Mouse (Mus musculus) CH12.LX (cell line): ENCODE data around the gene Spout1. TPM values are rescaled to one million over a fixed set of nuclear protein-coding genes. Genes with fewer than 3 reads are reported as not detected.
A peak's percentile ranks its signal among the peaks of the same experiment; 100 is the strongest.

Source experiments
- DNase-seq: peaks from one replicate; pipeline ENCODE4 v3.0.0-alpha.2; 2013; ENCODE audit errors: extremely low read depth
- H3K27ac ChIP-seq: 2 replicates; pipeline ENCODE4 v1.5.1; 2012; ENCODE audit warnings: low read depth, mild to moderate bottlenecking, control low read depth, moderate library complexity; ENCODE audit not compliant: insufficient read depth
- H3K27me3 ChIP-seq: replicated peaks from 2 replicates; pipeline ENCODE3; 2012; ENCODE audit warnings: inconsistent platforms
- H3K36me3 ChIP-seq, 2 experiments: replicated peaks in 1 of 2; 2 replicates each; pipeline versions ENCODE3 to v1.6.1; 2012; ENCODE audit warnings: inconsistent platforms in 1 of 2, low read length in 1 of 2, mild to moderate bottlenecking in 1 of 2, mixed read lengths in 1 of 2, moderate library complexity in 1 of 2; ENCODE audit not compliant: control insufficient read depth in 1 of 2, insufficient read depth in 1 of 2
- H3K4me1 ChIP-seq, 2 experiments: 2 replicates each; pipeline ENCODE4 v1.6.1; 2012; ENCODE audit warnings: inconsistent platforms in 1 of 2, moderate library complexity in 1 of 2; ENCODE audit not compliant: insufficient read depth in 2 of 2, control insufficient read depth in 1 of 2
- H3K4me2 ChIP-seq: 2 replicates; pipeline ENCODE4 v1.6.1; 2012; ENCODE audit warnings: low read depth, mild to moderate bottlenecking, control low read depth; ENCODE audit not compliant: poor library complexity, insufficient read depth, severe bottlenecking
- H3K4me3 ChIP-seq, 3 experiments: fragments of 150-350 bp in 1 of 3; sonication (generic) in 1 of 3; replicated peaks in 1 of 3; 2 replicates each; pipeline versions ENCODE3 to v1.5.1; 2011 to 2012; ENCODE audit warnings: low read depth in 2 of 3, low read length in 2 of 3, mild to moderate bottlenecking in 2 of 3, moderate library complexity in 2 of 3, control low read depth in 1 of 3, improper control_type of control experiment in 1 of 3, inconsistent platforms in 1 of 3, mixed read lengths in 1 of 3; ENCODE audit not compliant: poor library complexity in 1 of 3
- H3K79me2 ChIP-seq: replicated peaks from 2 replicates; pipeline ENCODE4 v1.6.1; 2012; ENCODE audit warnings: mild to moderate bottlenecking, moderate library complexity; ENCODE audit not compliant: control insufficient read depth, poor library complexity, insufficient read depth, severe bottlenecking; ENCODE audit errors: extremely low read depth
- H3K9ac ChIP-seq: 2 replicates; pipeline ENCODE4 v1.6.1; 2012; ENCODE audit warnings: low read depth, mild to moderate bottlenecking, control low read depth, moderate library complexity; ENCODE audit not compliant: insufficient read depth
- H3K9me3 ChIP-seq: replicated peaks from 2 replicates; pipeline ENCODE3; 2012; ENCODE audit warnings: low read length, inconsistent platforms, mixed read lengths
- BHLHE40 ChIP-seq: IDR thresholded peaks from 2 replicates; pipeline ENCODE4 v1.6.1; 2011; ENCODE audit warnings: mild to moderate bottlenecking, low read depth, low read length, improper control_type of control experiment
- CHD1 ChIP-seq: IDR thresholded peaks from 2 replicates; pipeline ENCODE4 v1.6.1; 2012; ENCODE audit warnings: low read depth, low read length, improper control_type of control experiment, inconsistent platforms
- CTCF ChIP-seq, 2 experiments: IDR thresholded peaks in 1 of 2; conservative IDR thresholded peaks in 1 of 2; 2 replicates each; pipeline ENCODE4 v1.5.1; 2011 to 2012; ENCODE audit warnings: low read depth in 2 of 2, low read length in 2 of 2, improper control_type of control experiment in 1 of 2, inconsistent platforms in 1 of 2, mild to moderate bottlenecking in 1 of 2, moderate library complexity in 1 of 2
- E2F4 ChIP-seq: IDR thresholded peaks from 2 replicates; pipeline ENCODE4 v1.6.1; 2011; ENCODE audit warnings: low read depth, low read length, improper control_type of control experiment; ENCODE audit not compliant: insufficient replicate concordance
- ELF1 ChIP-seq: IDR thresholded peaks from 2 replicates; pipeline ENCODE4 v1.6.1; 2014; ENCODE audit warnings: low read depth, mild to moderate bottlenecking, inconsistent platforms, low read length, improper control_type of control experiment
- ETS1 ChIP-seq: conservative IDR thresholded peaks from 2 replicates; pipeline ENCODE4 v1.6.1; 2012; ENCODE audit warnings: low read depth, mild to moderate bottlenecking, inconsistent platforms, low read length, improper control_type of control experiment, moderate library complexity
- JUN ChIP-seq: IDR thresholded peaks from 2 replicates; pipeline ENCODE4 v1.6.1; 2011; ENCODE audit warnings: low read depth, mild to moderate bottlenecking, low read length, improper control_type of control experiment, moderate library complexity; ENCODE audit not compliant: insufficient read depth
- MAFK ChIP-seq: IDR thresholded peaks from 2 replicates; pipeline ENCODE4 v1.6.1; 2011; ENCODE audit warnings: low read length, improper control_type of control experiment; ENCODE audit not compliant: insufficient replicate concordance
- MAX ChIP-seq: IDR thresholded peaks from 2 replicates; pipeline ENCODE4 v1.6.1; 2011; ENCODE audit warnings: low read length, improper control_type of control experiment
- MAZ ChIP-seq: IDR thresholded peaks from 2 replicates; pipeline ENCODE4 v1.6.1; 2012; ENCODE audit warnings: low read depth, mild to moderate bottlenecking, inconsistent platforms, low read length, improper control_type of control experiment, moderate library complexity
- MYC ChIP-seq: IDR thresholded peaks from 2 replicates; pipeline ENCODE4 v1.6.1; 2011; ENCODE audit warnings: low read depth, mild to moderate bottlenecking, improper control_type of control experiment, low read length
- NELFE ChIP-seq: IDR thresholded peaks from 2 replicates; pipeline ENCODE4 v1.6.1; 2011; ENCODE audit warnings: low read depth, low read length, improper control_type of control experiment
- NRF1 ChIP-seq: IDR thresholded peaks from 2 replicates; pipeline ENCODE4 v1.6.1; 2014; ENCODE audit warnings: low read depth, mild to moderate bottlenecking, inconsistent platforms, low read length, improper control_type of control experiment, moderate library complexity
- PAX5 ChIP-seq: IDR thresholded peaks from 2 replicates; pipeline ENCODE4 v1.6.1; 2012; ENCODE audit warnings: low read length, inconsistent platforms, mixed read lengths
- POLR2A ChIP-seq: IDR thresholded peaks from 2 replicates; pipeline ENCODE4 v1.6.1; 2011; ENCODE audit warnings: low read depth, mild to moderate bottlenecking, improper control_type of control experiment, low read length
- POLR2AphosphoS2 ChIP-seq: IDR thresholded peaks from 2 replicates; pipeline ENCODE4 v1.6.1; 2011; ENCODE audit warnings: low read depth, low read length, improper control_type of control experiment
- RAD21 ChIP-seq: IDR thresholded peaks from 2 replicates; pipeline ENCODE4 v1.6.1; 2011; ENCODE audit warnings: low read depth, mild to moderate bottlenecking, low read length, improper control_type of control experiment, moderate library complexity
- RCOR1 ChIP-seq: conservative IDR thresholded peaks from 2 replicates; pipeline ENCODE4 v1.6.1; 2012; ENCODE audit warnings: low read depth, mild to moderate bottlenecking, inconsistent platforms, low read length, improper control_type of control experiment
- SIN3A ChIP-seq: IDR thresholded peaks from 2 replicates; pipeline ENCODE4 v1.6.1; 2012; ENCODE audit warnings: low read length, improper control_type of control experiment, inconsistent platforms
- SMC3 ChIP-seq: IDR thresholded peaks from 2 replicates; pipeline ENCODE4 v1.6.1; 2011; ENCODE audit warnings: low read depth, low read length, improper control_type of control experiment
- TCF12 ChIP-seq: IDR thresholded peaks from 2 replicates; pipeline ENCODE4 v1.6.1; 2014; ENCODE audit warnings: low read depth, mild to moderate bottlenecking, inconsistent platforms, low read length, improper control_type of control experiment
- USF2 ChIP-seq: conservative IDR thresholded peaks from 2 replicates; pipeline ENCODE4 v1.6.1; 2011; ENCODE audit warnings: low read depth, low read length, improper control_type of control experiment
- ZC3H11A ChIP-seq: IDR thresholded peaks from 2 replicates; pipeline ENCODE4 v1.6.1; 2012; ENCODE audit warnings: low read depth, mild to moderate bottlenecking, inconsistent platforms, low read length, improper control_type of control experiment
- ZNF384 ChIP-seq: IDR thresholded peaks from 2 replicates; pipeline ENCODE4 v1.6.1; 2012; ENCODE audit warnings: low read depth, low read length, improper control_type of control experiment, inconsistent platforms
- dilution Hi-C: fragments of 300-500 bp; cut with MboI; formaldehyde crosslinking; loops from 2 replicates; pipeline ENCODE4 v1.14.3; 2020; ENCODE audit warnings: low sequenced_read_pairs; ENCODE audit not compliant: extremely low pct_unique_long_range_greater_than_20kb, extremely low pct_ligation_motif_present
- in situ Hi-C: fragments of 300-500 bp; cut with MboI; formaldehyde crosslinking; loops from 3 replicates; pipeline ENCODE4 v1.14.3; 2019; ENCODE audit warnings: low sequenced_read_pairs, low pct_ligation_motif_present, low pct_unique_long_range_greater_than_20kb, mixed read lengths
- polyA plus RNA-seq: library from polyadenylated mRNA; unstranded; fragments of >175 nt; gene quantifications from 2 replicates; pipeline ENCODE4 v1.2.1, GENCODE M21; 2012; ENCODE audit warnings: low read depth; ENCODE audit not compliant: insufficient read length
- total RNA-seq, 2 experiments: library from RNA; depleted of rRNA; stranded (reverse); fragments of 300-350 nt in 1 of 2; fragments of >200 nt in 1 of 2; gene quantifications; 2 replicates each; pipeline ENCODE4 v1.2.3; 2012 to 2014

Gene Spout1
- total and polyA plus RNA-seq, 3 experiments, result 38.4 to 62.3 (median 49.2) TPM

DNA sequence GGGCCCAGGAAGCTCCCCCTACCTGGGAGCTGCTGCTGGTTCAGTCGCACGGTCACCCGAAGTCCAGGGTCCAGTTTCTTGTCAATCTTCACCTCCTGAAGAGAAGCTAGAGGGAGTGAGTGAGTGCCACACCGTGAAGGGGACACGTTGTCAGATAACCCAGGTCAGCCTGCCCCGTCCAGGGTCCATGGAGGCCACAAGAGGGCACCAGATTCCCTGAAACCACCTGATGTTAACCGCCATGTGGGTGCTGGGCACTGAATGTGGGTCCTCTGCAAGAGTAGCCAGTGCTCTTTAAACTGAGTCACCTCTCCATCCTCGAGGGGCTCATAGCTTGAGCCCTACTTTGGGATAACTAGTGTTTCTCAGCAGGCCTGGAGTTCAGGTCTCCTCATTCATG, 2.4 kb downstream of the Spout1 start:
- Histone ChIP-seq H3K27me3 (no peaks in the 10 kb centered on the region), H3K36me3 (peaks cover 53 to 65% of the 10 kb centered on the region in 2 experiments), H3K9ac (no peak overlapping the region), H3K4me2 (no peak overlapping the region), H3K27ac (no peak overlapping the region), H3K79me2 (no peaks in the 10 kb centered on the region), H3K4me3 (no peak overlapping the region), H3K4me1 (peaks cover 7 to 9% of the 10 kb centered on the region in 2 experiments), H3K9me3 (peaks cover 32% of the 10 kb centered on the region)
- DNase-seq, result no peak
- in situ Hi-C loops, result no loop called here
- dilution Hi-C loops, result no loop called here
- peak; percentile 10 for TF ChIP-seq RAD21
- no peak for TF ChIP-seq JUN
- no peak for TF ChIP-seq RCOR1
- TF ChIP-seq BHLHE40, result no peak
- TF ChIP-seq POLR2A, result no peak
- TF ChIP-seq ELF1, result no peak
- TF ChIP-seq NRF1, result no peak
- peak; percentile 27; the same call in 1 of the 2 replicates for TF ChIP-seq SMC3
- no peak for TF ChIP-seq E2F4
- no peak for TF ChIP-seq MAFK
- no peak for TF ChIP-seq CHD1
- peak in 1 of 2 experiments; percentile 32; a peak in 2 of 4 replicates for TF ChIP-seq CTCF (conservative IDR thresholded peaks at IDR 0.05 in 1 of 2, IDR thresholded peaks at IDR 0.05 in 1 of 2; ENCODE audit: low read depth in 2 of 2, low read length in 2 of 2)
- TF ChIP-seq MAZ, result no peak
- no peak for TF ChIP-seq ETS1
- no peak for TF ChIP-seq MYC
- no peak for TF ChIP-seq PAX5

DNA sequence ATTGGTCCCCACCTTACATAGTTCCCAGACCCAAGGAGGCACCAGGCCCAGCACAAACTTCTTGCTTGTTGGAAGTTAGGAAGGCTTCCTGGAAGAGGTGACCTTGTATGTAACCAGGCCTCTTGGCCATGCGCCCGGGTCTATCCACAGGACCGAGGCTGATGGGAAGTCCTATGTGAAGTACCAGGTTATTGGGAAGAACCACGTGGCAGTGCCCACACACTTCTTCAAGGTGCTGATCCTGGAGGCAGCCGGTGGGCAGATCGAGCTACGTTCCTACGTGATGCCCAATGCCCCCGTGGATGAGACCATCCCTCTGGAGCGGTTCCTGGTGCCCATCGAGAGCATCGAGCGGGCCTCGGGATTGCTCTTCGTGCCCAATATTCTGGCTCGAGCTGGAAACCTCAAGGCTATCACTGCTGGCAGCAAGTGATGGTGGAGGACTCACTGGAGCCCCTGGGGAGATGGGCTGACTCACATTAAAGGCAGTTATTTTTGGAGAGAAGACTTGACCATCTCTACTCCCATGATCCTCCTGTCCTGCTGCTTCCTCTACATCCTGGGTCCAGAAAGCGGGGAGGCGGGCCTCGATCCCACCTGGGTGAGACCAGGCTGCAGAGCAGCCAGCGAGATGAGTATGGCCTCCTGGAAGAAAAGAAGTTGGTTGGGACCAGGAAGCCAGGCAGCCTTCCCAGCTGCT, 4.6 kb downstream of the Spout1 start:
- dilution Hi-C loops, result no loop called here
- DNase-seq, result no peak
- Histone ChIP-seq H3K27ac (no peak overlapping the region), H3K9ac (no peak overlapping the region), H3K79me2 (no peaks in the 10 kb centered on the region), H3K9me3 (peaks cover 32% of the 10 kb centered on the region), H3K4me1 (peaks cover 7 to 9% of the 10 kb centered on the region in 2 experiments), H3K4me2 (no peak overlapping the region), H3K36me3 (peaks cover 53 to 67% of the 10 kb centered on the region in 2 experiments), H3K27me3 (no peaks in the 10 kb centered on the region), H3K4me3 (no peak overlapping the region)
- in situ Hi-C loops, result loop anchor here (5.0 kb wide), 1 partner anchor 51 kb away; the partner anchor contains the start of gene Zer1
- TF ChIP-seq POLR2AphosphoS2, result no peak
- no peak for TF ChIP-seq SIN3A
- TF ChIP-seq TCF12, result no peak
- no peak for TF ChIP-seq USF2
- TF ChIP-seq JUN, result no peak
- no peak for TF ChIP-seq CTCF (conservative IDR thresholded peaks at IDR 0.05 in 1 of 2, IDR thresholded peaks at IDR 0.05 in 1 of 2; ENCODE audit: low read depth in 2 of 2, low read length in 2 of 2)
- TF ChIP-seq NELFE, result no peak
- no peak for TF ChIP-seq MAX
- no peak for TF ChIP-seq MAZ
- no peak for TF ChIP-seq PAX5
- TF ChIP-seq BHLHE40, result no peak
- no peak for TF ChIP-seq ELF1
- no peak for TF ChIP-seq POLR2A
- no peak for TF ChIP-seq ZC3H11A
- TF ChIP-seq ZNF384, result no peak
- TF ChIP-seq NRF1, result no peak
- no peak for TF ChIP-seq CHD1
